Mouse (Mus musculus) T-helper 17 cell (primary cell): ENCODE data around the gene Wdr83os.

Experiments used
- in situ Hi-C, 2 experiments: fragments of 300-600 bp; cut with MboI, MseI; formaldehyde crosslinking; loops; 1 replicate in 1 of 2; 2 replicates in 1 of 2; pipeline ENCODE4 v1.15.1; 2025; ENCODE audit warnings: high pct_unique_total_duplicates in 2 of 2

The Wdr83os gene

GRCm38 (mm10) chr8:85071514-85072281 is 8.8 kb upstream of the Wdr83os start, which contains the start of gene Dhps:
Gene Dhps, plus strand, starts transcription at chr8:85071757.
- in situ Hi-C loops = loop anchor here in 1 of 2 experiments (25.0 kb wide), 2 partner anchors 834 to 1384 kb away; partner anchors contain the start of genes D8Ertd738e, Pkn1 and Zswim4

GRCm38 (mm10) chr8:85072364-85072929 is 8.1 kb upstream of the Wdr83os start:
- in situ Hi-C loops = loop anchor here in 1 of 2 experiments (25.0 kb wide), 2 partner anchors 835 to 1385 kb away; partner anchors contain the start of genes D8Ertd738e, Pkn1 and Zswim4

- in situ Hi-C loops = loop anchor here in 1 of 2 experiments (25.0 kb wide), 2 partner anchors 836 to 1386 kb away; partner anchors contain the start of genes D8Ertd738e, Pkn1 and Zswim4
Measured at GRCm38 (mm10) chr8:85073041-85073612, 7.4 kb upstream of the Wdr83os start.

- in situ Hi-C loops = loop anchor here in 1 of 2 experiments (25.0 kb wide), 2 partner anchors 837 to 1387 kb away; partner anchors contain the start of genes D8Ertd738e, Pkn1 and Zswim4
Measured at GRCm38 (mm10) chr8:85074167-85074566, 6.4 kb upstream of the Wdr83os start.

GRCm38 (mm10) chr8:85074617-85075016 is 5.9 kb upstream of the Wdr83os start:
- in situ Hi-C loops = loop anchor here (5.0 to 25.0 kb wide), 4 partner anchors 97 to 1387 kb away; partner anchors contain the start of genes D8Ertd738e (in 1 of the 2), Junb (in 1 of the 2), Pkn1 (in 1 of the 2) and Zswim4 (in 1 of the 2)

- in situ Hi-C loops = loop anchor here (5.0 to 25.0 kb wide), 2 partner anchors 99 to 461 kb away; partner anchors contain the start of gene Junb (in 1 of the 2)
Measured at GRCm38 (mm10) chr8:85076001-85076400, 4.5 kb upstream of the Wdr83os start.

GRCm38 (mm10) chr8:85076993-85077392 is 3.5 kb upstream of the Wdr83os start:
- in situ Hi-C loops = loop anchor here (5.0 to 25.0 kb wide), 2 partner anchors 100 to 460 kb away; partner anchors contain the start of gene Junb (in 1 of the 2)

- in situ Hi-C loops = loop anchor here in 1 of 2 experiments (25.0 kb wide), 1 partner anchor 457 kb away; no protein-coding TSS in a partner anchor
Measured at GRCm38 (mm10) chr8:85080214-85080531, 367 bp upstream of the Wdr83os start.

GRCm38 (mm10) chr8:85081216-85081555 is 646 bp downstream of the Wdr83os start, which contains the start of gene Wdr83:
Gene Wdr83, minus strand, starts transcription at chr8:85081306.
- in situ Hi-C loops = loop anchor here in 1 of 2 experiments (25.0 kb wide), 1 partner anchor 456 kb away; no protein-coding TSS in a partner anchor

- in situ Hi-C loops = loop anchor here in 1 of 2 experiments (25.0 kb wide), 1 partner anchor 455 kb away; no protein-coding TSS in a partner anchor
Measured at GRCm38 (mm10) chr8:85082169-85082568, 1.6 kb downstream of the Wdr83os start.

- in situ Hi-C loops = loop anchor here in 1 of 2 experiments (25.0 kb wide), 1 partner anchor 454 kb away; no protein-coding TSS in a partner anchor
Measured at GRCm38 (mm10) chr8:85083108-85083813, 2.7 kb downstream of the Wdr83os start, which contains the start of gene Man2b1. Gene Man2b1, plus strand, starts transcription at chr8:85083270.

- in situ Hi-C loops = loop anchor here in 1 of 2 experiments (25.0 kb wide), 1 partner anchor 453 kb away; no protein-coding TSS in a partner anchor
Measured at GRCm38 (mm10) chr8:85084633-85085032, 4.1 kb downstream of the Wdr83os start.

- in situ Hi-C loops = loop anchor here in 1 of 2 experiments (25.0 kb wide), 1 partner anchor 451 kb away; no protein-coding TSS in a partner anchor
Measured at GRCm38 (mm10) chr8:85086238-85086637, 5.7 kb downstream of the Wdr83os start.

- in situ Hi-C loops = loop anchor here in 1 of 2 experiments (25.0 kb wide), 1 partner anchor 449 kb away; no protein-coding TSS in a partner anchor
Measured at GRCm38 (mm10) chr8:85088771-85089170, 8.2 kb downstream of the Wdr83os start.

- in situ Hi-C loops = loop anchor here (10.0 to 25.0 kb wide), 2 partner anchors 84 to 446 kb away; no protein-coding TSS in a partner anchor
Measured at GRCm38 (mm10) chr8:85090856-85091255, 10.3 kb downstream of the Wdr83os start.

GRCm38 (mm10) chr8:85091526-85092090 is 11.1 kb downstream of the Wdr83os start:
- in situ Hi-C loops = loop anchor here (10.0 to 25.0 kb wide), 2 partner anchors 83 to 446 kb away; no protein-coding TSS in a partner anchor

GRCm38 (mm10) chr8:85095051-85095450 is 14.5 kb downstream of the Wdr83os start:
- in situ Hi-C loops = loop anchor here (10.0 to 25.0 kb wide), 2 partner anchors 80 to 442 kb away; no protein-coding TSS in a partner anchor

- in situ Hi-C loops = loop anchor here (10.0 to 25.0 kb wide), 2 partner anchors 79 to 442 kb away; no protein-coding TSS in a partner anchor
Measured at GRCm38 (mm10) chr8:85095566-85095965, 15.0 kb downstream of the Wdr83os start.

GRCm38 (mm10) chr8:85096196-85096595 is 15.7 kb downstream of the Wdr83os start:
- in situ Hi-C loops = loop anchor here (10.0 to 25.0 kb wide), 2 partner anchors 79 to 441 kb away; no protein-coding TSS in a partner anchor
